Mouse (Mus musculus) CD4-positive helper T cell, adult 2 months (primary cell): ENCODE measurements around the gene Gm10964.

Experiments used
- DNase-seq: peaks from one replicate; pipeline ENCODE4 v3.0.0-alpha.2; 2012; ENCODE audit warnings: low read depth, missing footprints, low spot score

Gm10964 gene

DNA sequence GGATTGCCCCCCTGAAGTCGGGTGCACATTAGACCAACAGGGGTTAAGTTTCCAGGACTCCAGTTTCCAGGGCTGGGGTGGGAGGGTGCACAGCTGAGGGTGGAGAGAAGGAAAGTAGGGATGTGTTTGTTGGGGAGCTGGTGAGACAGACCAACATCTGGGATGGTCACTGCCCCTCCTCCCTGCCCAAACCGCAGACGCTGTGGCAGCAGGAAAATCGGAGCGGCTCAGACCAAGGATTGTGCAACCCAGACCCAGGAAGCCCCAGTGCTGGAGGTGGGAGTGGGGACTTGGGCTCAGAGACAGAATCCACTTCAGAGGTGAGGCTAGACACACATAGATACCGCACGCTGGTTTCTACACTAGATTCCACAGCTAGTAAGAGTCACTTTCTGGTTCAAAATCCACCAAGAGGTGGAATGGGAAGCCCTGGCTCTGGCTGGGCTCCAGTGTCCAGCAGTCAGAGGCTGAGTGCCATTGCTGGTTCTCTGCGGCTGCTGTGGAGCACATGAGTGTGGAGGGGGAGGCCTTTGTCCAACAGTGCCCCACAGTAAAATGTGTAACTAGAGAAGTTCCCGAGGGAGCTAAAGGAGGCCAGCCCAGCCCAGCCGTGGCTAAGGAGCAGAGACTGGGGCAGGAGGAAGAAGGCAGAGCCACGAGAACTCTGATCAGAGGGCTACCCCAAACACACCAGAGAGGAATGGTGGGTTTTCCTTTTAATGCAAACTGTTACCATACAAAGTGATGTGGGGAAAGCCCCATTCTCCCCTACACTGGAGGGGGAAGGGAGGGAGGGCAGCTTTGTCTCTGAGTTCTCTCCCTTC is 4.3 kb upstream of the Gm10964 start:
- no peak for DNase-seq

DNA sequence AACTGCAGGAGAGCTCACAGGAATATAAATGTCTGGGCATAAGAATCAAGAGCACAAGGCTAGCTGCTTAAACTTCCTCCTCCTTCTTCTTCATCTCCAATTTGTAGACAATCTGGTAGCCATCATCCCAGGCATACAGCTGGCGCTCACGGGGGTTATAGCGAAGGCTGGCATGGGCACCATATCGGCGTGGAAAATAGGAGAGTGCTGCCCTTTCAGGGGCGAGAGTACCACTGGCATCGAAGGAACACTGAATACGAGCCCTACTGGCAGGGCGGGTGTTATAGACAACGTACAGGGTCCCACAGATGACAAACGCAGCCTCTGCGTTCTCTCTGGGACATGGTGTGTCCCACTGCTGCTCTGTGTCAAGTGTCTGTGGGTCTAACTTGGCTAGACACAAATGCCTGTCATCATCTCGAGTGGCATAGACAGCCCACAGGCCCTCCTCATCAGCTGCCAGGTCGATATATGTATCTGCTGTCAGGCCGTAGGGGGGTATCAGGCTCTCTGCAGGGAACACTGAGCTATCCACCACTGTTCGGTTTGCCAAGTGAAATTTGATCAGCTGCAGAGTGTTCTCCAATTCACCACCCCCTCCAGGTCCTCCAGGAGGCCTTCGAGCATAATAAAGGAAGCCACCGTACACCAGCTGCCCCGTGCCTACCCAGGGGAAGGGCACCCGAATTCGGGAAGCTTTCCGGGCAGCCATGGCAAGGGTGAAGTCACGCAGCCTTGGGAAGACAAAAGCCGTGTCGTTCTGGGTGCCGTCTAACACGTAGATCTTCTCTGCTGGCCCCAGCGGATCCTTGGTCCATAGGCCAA is 3.2 kb upstream of the Gm10964 start:
- no peak for DNase-seq

- DNase-seq = no peak
Measured at GRCm38 (mm10) chr3:103737061-103737754, 2.0 kb upstream of the Gm10964 start.

DNA sequence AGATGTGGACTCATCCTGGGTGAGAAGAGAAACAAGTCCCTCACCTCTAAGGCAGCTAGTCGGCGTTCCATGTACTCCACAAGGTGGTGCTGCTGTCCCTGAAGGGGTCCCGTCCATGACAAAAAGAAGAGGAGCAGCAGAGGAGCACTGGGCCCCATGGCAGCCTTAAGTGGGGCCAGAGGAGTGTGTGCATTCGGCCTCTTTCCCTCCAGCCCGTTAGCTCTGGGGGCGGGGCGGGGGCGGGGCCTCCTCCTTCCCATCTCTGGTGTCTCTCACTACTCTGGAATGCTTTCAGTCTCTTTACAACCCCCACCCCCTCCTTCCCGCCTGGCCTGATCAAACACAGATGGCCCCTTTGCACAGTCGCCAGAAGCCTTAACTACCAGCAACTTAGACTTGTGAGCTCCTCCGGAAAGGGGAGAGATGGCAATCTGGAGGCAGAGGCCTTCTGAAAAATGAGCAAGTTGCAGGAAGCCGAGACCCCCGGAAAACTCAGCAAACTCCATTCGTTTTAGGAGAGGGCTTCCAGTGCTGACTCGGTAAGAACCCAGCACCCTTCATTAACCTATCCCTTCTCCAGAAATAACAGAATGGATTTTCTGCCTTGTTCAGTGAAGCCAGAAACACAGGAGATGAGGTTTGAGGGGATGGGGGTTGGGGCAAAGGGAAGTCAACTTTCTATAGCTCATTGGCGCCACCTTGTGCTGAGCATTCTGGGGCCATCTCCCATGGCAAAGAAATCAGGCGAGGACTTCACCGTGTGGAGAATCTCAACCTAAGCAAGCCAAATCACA is 1.2 kb upstream of the Gm10964 start, which contains the start of gene Olfml3:
Olfml3 (minus strand) TSS at position 224 of the 794 bp plus-strand sequence.
- DNase-seq = peak; percentile 81

DNA sequence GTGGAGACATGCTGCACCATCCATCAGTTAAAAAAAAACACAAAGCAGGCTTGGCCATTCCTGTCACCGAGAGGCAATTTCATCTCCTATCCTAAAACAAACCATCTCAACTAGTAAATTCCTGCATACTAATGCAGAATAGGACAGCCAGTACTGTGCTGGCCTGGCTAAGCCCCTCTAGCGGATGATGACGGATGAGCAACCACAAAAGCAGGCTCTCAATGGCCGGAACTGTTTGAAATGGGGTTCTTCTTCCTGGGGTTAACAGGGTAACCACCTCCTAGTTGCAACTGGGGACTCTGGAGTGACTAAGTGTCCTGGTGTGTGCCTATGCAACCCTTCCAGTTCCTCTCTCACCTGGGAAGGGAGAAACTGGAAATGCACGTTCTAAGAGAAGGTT is 1.2 kb downstream of the Gm10964 start:
- DNase-seq = peak; percentile 18

DNA sequence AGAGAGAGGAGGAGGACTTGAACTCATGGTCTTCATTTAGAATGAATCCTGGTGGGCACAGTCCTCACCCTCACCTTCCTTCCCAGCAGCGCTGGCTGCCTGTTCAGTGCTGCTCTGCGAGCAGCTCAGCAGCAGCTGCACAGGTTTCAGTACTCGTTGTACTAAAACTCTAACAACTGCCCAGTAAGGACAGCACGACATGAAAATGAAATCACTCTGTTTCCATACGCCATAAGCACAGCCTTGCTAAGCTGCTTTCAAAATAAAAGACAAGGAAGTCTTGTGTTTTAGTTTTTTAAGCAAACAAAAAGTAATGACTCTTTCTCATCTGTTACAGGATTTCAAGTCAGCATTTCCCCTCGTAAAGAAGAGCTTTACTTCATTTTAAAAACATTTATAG is 4.0 kb downstream of the Gm10964 start:
- DNase-seq = no peak

DNA sequence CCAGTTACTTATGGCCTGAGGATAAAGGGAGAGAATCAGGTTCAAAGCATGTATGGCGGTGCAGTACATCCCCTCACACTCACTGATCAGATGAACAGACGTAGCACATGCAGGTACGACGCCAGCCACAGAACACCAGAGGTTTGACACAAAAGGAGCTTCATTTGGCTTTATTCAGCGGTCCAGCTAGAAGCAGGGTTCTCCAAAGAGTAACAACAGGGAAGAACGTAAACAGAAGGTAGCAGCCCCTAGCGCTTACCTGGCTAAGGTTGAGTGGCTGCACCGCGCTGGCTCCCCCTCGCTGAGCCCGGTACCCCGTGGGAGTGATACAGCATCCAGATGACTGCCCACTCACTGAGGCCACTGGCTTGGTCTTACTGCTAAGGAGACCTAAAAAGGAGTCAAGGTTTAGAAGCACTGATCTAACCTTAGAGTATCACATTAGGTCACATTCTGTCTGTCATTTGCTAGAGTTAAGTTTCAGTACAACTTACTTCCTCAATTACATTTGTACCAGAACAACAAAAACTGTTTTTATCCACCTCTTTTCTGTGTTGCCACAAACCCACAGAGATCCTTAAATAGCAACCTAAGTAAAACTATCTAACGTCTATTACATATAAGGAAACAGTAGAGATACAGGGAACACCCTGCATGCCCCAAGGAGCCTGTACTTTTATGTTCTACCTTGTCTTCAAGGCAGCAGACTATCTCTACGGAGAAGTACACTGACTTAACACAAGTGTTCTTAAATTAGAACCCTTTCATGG is 6.0 kb downstream of the Gm10964 start:
- no peak for DNase-seq

GRCm38 (mm10) chr3:103746711-103747110 is 7.5 kb downstream of the Gm10964 start:
- DNase-seq = no peak

GRCm38 (mm10) chr3:103751558-103751957 is 12.4 kb downstream of the Gm10964 start:
- DNase-seq = no peak

DNA sequence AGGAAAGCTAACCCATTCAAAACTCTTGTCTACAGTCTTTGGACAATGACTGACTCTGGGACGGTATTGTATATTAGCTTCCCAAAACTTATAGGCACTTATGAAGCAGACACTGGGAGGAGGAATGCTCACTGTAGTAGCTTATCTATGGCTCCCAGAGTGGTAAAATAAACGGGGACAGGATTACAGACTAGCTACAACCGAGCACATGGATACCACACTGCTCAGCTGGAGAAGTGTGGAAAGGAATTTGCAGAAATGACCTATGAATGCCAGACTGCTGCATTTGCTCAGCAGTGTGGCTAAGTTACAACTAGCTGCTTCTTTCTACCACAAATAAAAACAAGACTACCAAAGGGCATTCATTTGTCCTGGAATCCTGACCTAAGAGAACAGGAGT is 16.2 kb downstream of the Gm10964 start:
- no peak for DNase-seq

DNA sequence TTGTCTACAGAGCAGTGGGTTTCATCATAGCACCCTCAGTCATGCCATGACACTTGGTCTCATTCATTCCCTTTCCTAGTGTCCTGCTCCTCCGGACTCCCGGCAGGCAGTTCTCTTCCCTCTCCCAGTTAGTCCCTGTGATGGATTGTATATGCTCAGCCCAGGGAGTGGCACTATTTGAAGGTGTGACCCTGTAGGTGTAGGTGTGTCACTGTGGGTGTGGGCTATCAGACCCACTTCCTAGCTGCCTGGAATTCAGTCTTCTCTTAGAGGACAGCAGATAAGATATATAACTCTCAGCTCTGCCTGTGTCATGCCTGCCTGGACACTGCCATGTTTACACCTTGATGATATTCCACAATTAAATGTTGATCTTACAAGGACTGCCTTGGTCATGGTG is 17.8 kb downstream of the Gm10964 start:
- no peak for DNase-seq

DNA sequence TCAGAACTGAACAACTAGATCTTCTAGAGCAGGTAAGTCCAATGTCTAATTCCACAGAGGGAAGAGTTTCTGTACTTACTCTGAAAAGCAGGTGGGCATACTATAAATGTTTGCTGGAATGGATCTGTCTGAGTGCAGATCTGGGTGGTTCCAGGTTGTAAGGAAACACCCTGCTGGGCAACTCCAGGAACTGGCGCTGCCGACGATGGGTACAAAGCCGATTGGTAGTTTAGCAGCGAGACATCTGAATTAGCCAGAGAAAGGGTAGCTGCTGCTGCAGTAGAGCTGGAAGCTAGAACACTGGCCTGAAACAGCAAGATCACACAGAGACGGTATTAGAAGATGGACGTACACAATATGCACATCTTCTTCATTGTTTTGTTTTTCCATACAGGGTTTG is 19.3 kb downstream of the Gm10964 start:
- DNase-seq = no peak

- DNase-seq = no peak
Measured at GRCm38 (mm10) chr3:103759261-103759970, 20.2 kb downstream of the Gm10964 start.

DNA sequence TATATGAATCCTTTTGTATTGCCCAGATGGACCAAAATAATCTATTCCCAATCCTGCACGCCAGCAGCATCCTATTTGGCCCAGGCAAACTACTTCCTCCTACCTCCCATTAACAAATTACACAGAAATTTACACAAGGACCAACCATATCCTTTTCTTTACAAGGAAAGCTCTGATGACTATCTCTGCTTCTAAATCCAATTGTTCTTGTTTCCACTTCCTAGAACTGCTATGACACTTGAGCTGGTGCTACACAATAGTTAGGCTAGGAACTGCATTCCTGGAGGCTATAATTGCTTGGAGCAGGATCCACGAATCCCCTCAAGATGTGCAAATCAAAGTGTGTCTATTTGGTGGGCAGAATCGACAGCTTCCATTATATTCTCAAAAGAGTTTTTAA is 27.6 kb downstream of the Gm10964 start:
- DNase-seq = no peak

- no peak for DNase-seq
Measured at GRCm38 (mm10) chr3:103771531-103772130, 32.5 kb downstream of the Gm10964 start.

- peak; percentile 49 for DNase-seq
Measured at GRCm38 (mm10) chr3:103772846-103773245, 33.7 kb downstream of the Gm10964 start.

DNA sequence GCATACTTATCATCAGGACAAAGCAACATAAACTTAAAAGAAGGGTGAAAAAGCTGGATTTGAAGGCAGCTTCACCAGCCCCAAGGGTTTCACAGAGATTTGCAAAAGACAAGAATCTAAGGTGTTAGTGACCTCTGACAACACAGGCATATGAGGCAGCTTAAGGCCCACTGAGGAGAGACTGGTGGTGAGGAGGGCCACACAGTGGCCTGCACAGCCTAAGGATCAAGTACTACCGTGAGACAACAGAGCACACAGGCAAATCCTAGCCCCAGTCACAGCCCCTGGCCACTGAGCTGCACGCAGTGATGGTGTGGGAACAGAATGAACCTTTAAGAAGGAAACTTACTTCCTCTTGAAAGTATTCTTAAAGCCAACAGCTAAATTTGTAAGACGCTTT is 34.3 kb downstream of the Gm10964 start:
- peak; percentile 19 for DNase-seq

GRCm38 (mm10) chr3:103774009-103774408 is 34.8 kb downstream of the Gm10964 start:
- DNase-seq = peak; percentile 42

DNA sequence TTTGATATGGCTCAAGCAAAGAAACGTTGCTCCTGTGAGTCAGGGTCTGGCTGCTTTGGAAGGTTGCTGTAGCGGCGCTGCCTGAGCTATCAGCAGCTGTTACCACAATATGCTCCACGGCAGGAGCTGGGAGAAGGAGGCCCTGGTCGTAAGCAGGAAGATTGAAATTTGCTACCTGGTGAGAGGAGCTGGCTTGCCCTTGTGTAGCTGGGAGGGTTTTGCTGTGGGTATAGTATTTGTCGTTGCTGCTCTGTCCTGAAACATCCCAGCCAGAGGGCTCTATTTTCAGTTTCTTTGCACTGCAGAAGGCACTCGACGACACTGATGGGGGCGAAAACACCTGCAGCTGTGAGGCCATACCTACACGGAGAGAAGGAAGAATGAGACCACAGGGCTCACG is 38.8 kb downstream of the Gm10964 start:
- no peak for DNase-seq
